Mouse (Mus musculus) spleen, adult 2 months (tissue): ENCODE results near the gene Gjb1. TPM values are rescaled to one million over a fixed set of nuclear protein-coding genes. Genes with fewer than 3 reads are reported as not detected.

Experiments used
- DNase-seq, 2 experiments: peaks; one replicate each; pipeline versions ENCODE4 v3.0.0 to v3.0.0-alpha.2; 2012 to 2021; ENCODE audit warnings: low spot score in 2 of 2, low read depth in 1 of 2
- H3K27ac ChIP-seq: fragments of 200-500 bp; 2 replicates; pipeline ENCODE4 v1.5.1; 2012; ENCODE audit warnings: low read length, inconsistent platforms; ENCODE audit not compliant: insufficient read depth
- H3K27me3 ChIP-seq: fragments of 200-500 bp; 2 replicates; pipeline ENCODE4 v1.6.1; 2012; ENCODE audit warnings: mild to moderate bottlenecking, moderate library complexity, low read length, inconsistent platforms; ENCODE audit not compliant: control insufficient read depth, insufficient read depth
- H3K36me3 ChIP-seq: fragments of 200-500 bp; 2 replicates; pipeline ENCODE4 v1.6.1; 2012; ENCODE audit warnings: mild to moderate bottlenecking, low read length, inconsistent platforms; ENCODE audit not compliant: control insufficient read depth, insufficient read depth
- H3K4me1 ChIP-seq: fragments of 200-500 bp; 2 replicates; pipeline ENCODE4 v1.6.1; 2011; ENCODE audit warnings: inconsistent platforms; ENCODE audit not compliant: control insufficient read depth, insufficient read depth, insufficient read length
- H3K4me3 ChIP-seq: fragments of 200-500 bp; 2 replicates; pipeline ENCODE4 v1.5.1; 2011; ENCODE audit warnings: mild to moderate bottlenecking, inconsistent platforms; ENCODE audit not compliant: insufficient read depth, insufficient read length; ENCODE audit errors: extremely low read depth
- CTCF ChIP-seq: fragments of 200-500 bp; IDR thresholded peaks from 2 replicates; pipeline ENCODE4 v1.5.1; 2011; ENCODE audit warnings: mild to moderate bottlenecking, inconsistent platforms; ENCODE audit not compliant: insufficient read depth, insufficient read length, insufficient replicate concordance; ENCODE audit errors: extremely low read depth
- POLR2A ChIP-seq: fragments of 200-500 bp; IDR thresholded peaks from 2 replicates; pipeline ENCODE4 v1.6.1; 2011; ENCODE audit warnings: low read depth, low read length, inconsistent platforms
- WGBS: fragments of 180-500 bp; shearing (Covaris S2); methylation state at CpG from one replicate; pipeline ENCODE4 v1.1.7; 2018; 5-methylcytosine and 5-hydroxymethylcytosine counted together
- polyA plus RNA-seq: library from polyadenylated mRNA; depleted of rRNA; stranded (reverse); fragments of >200 nt; gene quantifications from 2 replicates; pipeline ENCODE4 v1.2.3, GENCODE M21; 2012

Gjb1 gene
- polyA plus RNA-seq, 1 experiment = 2.8 TPM

- no peak for TF ChIP-seq CTCF
- TF ChIP-seq POLR2A = no peak
- no peak overlapping the region for H3K4me3 ChIP-seq
- WGBS = 77% methylated on average over 11 of the region's 11 CpGs
- H3K4me1 ChIP-seq = no peaks in the 10 kb centered on the region
- H3K27ac ChIP-seq = no peak overlapping the region
- no peaks in the 10 kb centered on the region for H3K36me3 ChIP-seq
- DNase-seq = no peak
- H3K27me3 ChIP-seq = no peaks in the 10 kb centered on the region
Observed at GRCm38 (mm10) chrX:101396459-101396858, 20.3 kb downstream of the Gjb1 start.

GRCm38 (mm10) chrX:101418946-101419724, 43.0 kb downstream of the Gjb1 start:
- WGBS = 38% methylated on average over 36 of the region's 36 CpGs
- DNase-seq = peak in 1 of 2 experiments; percentile 21
- peak overlapping the region; percentile 56; the same call in 1 of the 2 replicates for H3K27ac ChIP-seq
- H3K4me3 ChIP-seq = peak overlapping the region; percentile 73
- H3K4me1 ChIP-seq = peaks cover 2% of the 10 kb centered on the region; the same call in 1 of the 2 replicates
- no peaks in the 10 kb centered on the region for H3K27me3 ChIP-seq
- H3K36me3 ChIP-seq = peaks cover 1% of the 10 kb centered on the region; the same call in 1 of the 2 replicates
- TF ChIP-seq CTCF (no peak), POLR2A (no peak)

- WGBS = 24% methylated on average over 52 of the region's 54 CpGs
Observed at GRCm38 (mm10) chrX:101419725-101420699, 43.8 kb downstream of the Gjb1 start.

GRCm38 (mm10) chrX:101420700-101421095, 44.5 kb downstream of the Gjb1 start, which contains the start of gene Zmym3:
TSS of gene Zmym3 (minus strand) at chrX:101420849.
- 64% methylated on average over 4 of the region's 4 CpGs for WGBS
- no peak for DNase-seq
- peaks cover 2% of the 10 kb centered on the region; the same call in 1 of the 2 replicates for H3K4me1 ChIP-seq
- no peaks in the 10 kb centered on the region for H3K36me3 ChIP-seq
- TF ChIP-seq POLR2A (no peak), CTCF (no peak)
- peak within 1 kb of the TSS; percentile 53 for H3K27ac ChIP-seq
- H3K4me3 ChIP-seq = peak within 1 kb of the TSS; percentile 73
- H3K27me3 ChIP-seq = no peaks in the 10 kb centered on the region

More at GRCm38 (mm10) chrX:101419725-101420699, 43.8 kb downstream of the Gjb1 start:
- TF ChIP-seq POLR2A = no peak
- TF ChIP-seq CTCF = no peak
- peak; percentile 58 to 77 for DNase-seq
- Histone ChIP-seq H3K4me3 (peak overlapping the region; percentile 73), H3K27ac (peak overlapping the region; percentile 56), H3K36me3 (no peaks in the 10 kb centered on the region), H3K27me3 (no peaks in the 10 kb centered on the region), H3K4me1 (peaks cover 2% of the 10 kb centered on the region; the same call in 1 of the 2 replicates)

DNA sequence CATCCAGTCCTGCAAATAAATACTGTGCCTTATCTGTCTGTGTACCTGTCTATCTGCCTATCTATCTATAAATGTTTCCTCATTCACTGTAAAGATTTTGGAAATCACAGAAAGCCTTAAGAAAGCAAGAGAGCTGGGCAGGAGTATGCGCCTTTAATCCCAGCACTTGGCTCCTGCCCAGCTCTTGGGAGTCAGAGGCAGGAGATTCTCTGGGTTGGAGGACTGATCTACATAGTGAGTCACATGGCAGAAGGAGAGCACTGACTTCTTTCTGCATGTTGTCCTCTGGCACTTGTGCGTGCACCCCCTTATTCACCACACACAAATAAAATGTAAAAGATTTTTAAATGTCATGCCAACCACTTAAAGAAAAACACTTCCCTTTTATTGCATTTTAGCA, 47.3 kb downstream of the Gjb1 start:
- TF ChIP-seq CTCF (no peak), POLR2A (no peak)
- H3K36me3 ChIP-seq = no peaks in the 10 kb centered on the region
- no peak overlapping the region for H3K27ac ChIP-seq
- no peak overlapping the region for H3K4me3 ChIP-seq
- DNase-seq = no peak
- 80% methylated on average over 2 of the region's 2 CpGs for WGBS
- H3K4me1 ChIP-seq = peaks cover 2% of the 10 kb centered on the region; the same call in 1 of the 2 replicates
- no peaks in the 10 kb centered on the region for H3K27me3 ChIP-seq

DNA sequence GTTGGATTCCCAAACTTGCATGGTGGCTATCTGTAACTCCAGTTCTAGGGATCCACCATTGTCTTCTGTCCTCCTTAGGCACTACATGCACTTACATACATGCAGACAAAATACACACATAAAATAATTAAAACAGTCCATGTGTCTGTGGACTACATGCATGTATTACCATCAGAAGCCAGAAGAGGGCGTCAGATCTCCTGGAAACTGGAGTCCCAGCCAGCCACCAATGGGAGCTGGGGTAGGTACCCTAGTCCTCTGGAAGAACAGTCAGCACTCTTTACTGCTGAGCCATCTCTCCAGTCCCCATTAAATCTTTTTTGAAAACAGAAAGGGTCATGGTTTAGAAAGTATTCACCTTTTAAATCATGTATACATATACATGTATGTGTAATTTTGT, 51.6 kb downstream of the Gjb1 start:
- TF ChIP-seq POLR2A = no peak
- TF ChIP-seq CTCF = no peak
- peak in 1 of 2 experiments; percentile 16 for DNase-seq

More for the DNA sequence above, 51.6 kb downstream of the Gjb1 start:
- Histone ChIP-seq H3K4me3 (no peak overlapping the region), H3K4me1 (no peaks in the 10 kb centered on the region; the same call in 1 of the 2 replicates), H3K27me3 (no peaks in the 10 kb centered on the region), H3K36me3 (no peaks in the 10 kb centered on the region; the same call in 1 of the 2 replicates), H3K27ac (no peak overlapping the region)
- WGBS = 12% methylated on average over 1 of the region's 1 CpGs
